Mouse (Mus musculus): Measurements from ENCODE around the gene Fgfr2. TPM values are rescaled to one million over a fixed set of nuclear protein-coding genes. Genes with fewer than 3 reads are reported as not detected.

The Fgfr2 gene
- polyA plus RNA-seq, 1 experiment, result 14.7 TPM

DNA sequence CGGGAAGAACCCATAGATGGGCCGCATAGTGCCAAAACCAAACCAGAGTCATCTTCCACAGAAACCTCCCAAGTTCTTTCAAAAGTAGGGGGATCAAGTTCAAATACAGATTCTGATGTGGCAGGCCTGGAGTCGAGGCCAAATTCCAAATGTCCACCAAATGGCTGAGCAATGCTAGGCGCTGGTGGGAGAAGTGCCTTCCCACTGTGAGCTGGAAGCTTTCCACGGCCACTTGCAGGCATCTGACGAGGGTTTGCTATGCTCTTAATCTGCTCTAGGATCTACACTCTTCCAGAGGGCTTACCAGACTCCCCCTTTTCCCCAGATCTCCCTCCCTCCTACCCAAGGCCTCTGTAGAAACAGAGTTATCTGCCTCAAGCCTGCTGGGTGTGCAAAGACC is 376.1 kb downstream of the Fgfr2 start:
- Histone ChIP-seq H3K27ac (ENCODE audit: insufficient read depth, low read depth, low read length) (no peak overlapping the region), H3K4me1 (ENCODE audit: control insufficient read depth, insufficient read depth, insufficient read length, low read length) (peaks cover 11% of the 10 kb centered on the region), H3K4me3 (ENCODE audit: low read depth, low read length) (no peak overlapping the region), H3K27me3 (ENCODE audit: control insufficient read depth, insufficient read depth, low read length) (no peaks in the 10 kb centered on the region), H3K36me3 (ENCODE audit: control insufficient read depth, insufficient read depth, low read length) (peaks cover 10% of the 10 kb centered on the region)
- WGBS, result 85% methylated on average over 6 of the region's 6 CpGs
- TF ChIP-seq CTCF (IDR thresholded peaks at IDR 0.05; ENCODE audit: extremely low read depth, insufficient read length, insufficient replicate concordance, low read depth, low read length) (no peak), POLR2A (IDR thresholded peaks at IDR 0.05; ENCODE audit: low read depth, low read length) (no peak)

DNA sequence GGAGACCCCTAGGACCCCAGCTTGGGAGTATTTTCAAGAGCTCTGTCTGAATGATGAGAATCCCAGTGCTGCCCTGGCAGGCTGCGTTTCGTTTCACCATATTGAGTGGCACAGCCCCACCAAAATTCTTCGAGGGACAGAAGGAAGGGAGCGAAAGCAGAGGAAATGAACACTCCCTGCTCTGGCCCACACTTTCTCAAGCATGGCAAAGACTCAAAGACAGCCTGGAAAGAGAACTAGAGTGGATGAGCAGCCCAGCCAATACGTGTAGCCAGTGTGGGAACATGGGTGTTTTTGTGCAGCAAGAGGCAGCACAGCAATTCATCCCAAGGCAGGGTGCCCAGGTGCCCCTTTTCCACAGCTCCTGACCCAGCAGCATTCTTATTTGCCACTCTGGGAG is 380.2 kb downstream of the Fgfr2 start:
- peaks cover 7% of the 10 kb centered on the region for H3K4me1 ChIP-seq (ENCODE audit: control insufficient read depth, insufficient read depth, insufficient read length, low read length)
- TF ChIP-seq POLR2A (IDR thresholded peaks at IDR 0.05; ENCODE audit: low read depth, low read length) (no peak), CTCF (IDR thresholded peaks at IDR 0.05; ENCODE audit: extremely low read depth, insufficient read length, insufficient replicate concordance, low read depth, low read length) (no peak)
- WGBS, result 51% methylated on average over 5 of the region's 5 CpGs
- no peak overlapping the region for H3K27ac ChIP-seq (ENCODE audit: insufficient read depth, low read depth, low read length)
- H3K27me3 ChIP-seq (ENCODE audit: control insufficient read depth, insufficient read depth, low read length), result no peaks in the 10 kb centered on the region
- no peak overlapping the region for H3K4me3 ChIP-seq (ENCODE audit: low read depth, low read length)
- H3K36me3 ChIP-seq (ENCODE audit: control insufficient read depth, insufficient read depth, low read length), result peaks cover 10% of the 10 kb centered on the region

DNA sequence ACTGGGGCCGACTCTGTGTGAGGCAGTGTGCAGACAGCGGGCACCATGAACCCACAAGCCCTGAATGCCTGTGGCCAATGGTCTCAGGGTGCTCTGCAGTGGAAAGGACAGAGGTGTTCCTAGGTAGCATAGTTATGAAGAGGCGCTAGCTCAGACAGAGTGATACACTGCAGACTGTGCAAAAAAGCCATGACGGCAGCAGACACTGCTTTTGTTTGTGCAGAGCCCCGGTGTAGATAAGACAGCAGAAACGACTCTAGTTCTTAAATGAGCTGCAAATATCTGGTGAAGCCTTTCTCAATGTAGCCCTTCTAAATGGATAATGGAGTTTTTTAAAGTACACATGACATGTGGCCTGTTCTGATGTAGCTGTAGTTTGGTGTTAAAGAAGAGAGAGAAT is 383.3 kb downstream of the Fgfr2 start:
- Histone ChIP-seq H3K27ac (ENCODE audit: insufficient read depth, low read depth, low read length) (no peak overlapping the region), H3K4me3 (ENCODE audit: low read depth, low read length) (no peak overlapping the region), H3K4me1 (ENCODE audit: control insufficient read depth, insufficient read depth, insufficient read length, low read length) (peaks cover 24% of the 10 kb centered on the region), H3K27me3 (ENCODE audit: control insufficient read depth, insufficient read depth, low read length) (no peaks in the 10 kb centered on the region), H3K36me3 (ENCODE audit: control insufficient read depth, insufficient read depth, low read length) (peaks cover 11% of the 10 kb centered on the region)
- WGBS, result 75% methylated on average over 6 of the region's 6 CpGs
- TF ChIP-seq CTCF (IDR thresholded peaks at IDR 0.05; ENCODE audit: extremely low read depth, insufficient read length, insufficient replicate concordance, low read depth, low read length), result no peak
- TF ChIP-seq POLR2A (IDR thresholded peaks at IDR 0.05; ENCODE audit: low read depth, low read length), result no peak

DNA sequence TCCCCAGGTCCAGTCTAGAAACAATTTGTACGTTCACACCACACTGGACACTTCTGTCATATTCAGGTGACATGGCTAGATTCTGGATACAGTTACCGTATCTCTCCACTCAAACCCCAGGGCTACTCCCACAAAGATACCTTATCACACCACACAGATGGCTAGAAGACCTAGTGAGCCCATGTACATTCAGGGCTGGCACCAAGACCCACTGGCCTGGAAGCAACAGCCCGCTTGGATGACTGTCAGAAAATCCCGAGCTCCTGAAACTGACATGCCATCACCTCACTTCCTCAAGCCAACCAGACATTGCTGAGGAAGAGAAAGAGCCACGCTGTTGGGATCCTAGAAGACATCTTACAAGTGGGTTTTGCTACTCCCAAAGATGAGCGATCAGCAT is 384.3 kb downstream of the Fgfr2 start:
- Histone ChIP-seq H3K27me3 (ENCODE audit: control insufficient read depth, insufficient read depth, low read length) (no peaks in the 10 kb centered on the region), H3K4me3 (ENCODE audit: low read depth, low read length) (no peak overlapping the region), H3K4me1 (ENCODE audit: control insufficient read depth, insufficient read depth, insufficient read length, low read length) (peaks cover 32% of the 10 kb centered on the region), H3K36me3 (ENCODE audit: control insufficient read depth, insufficient read depth, low read length) (peaks cover 13% of the 10 kb centered on the region), H3K27ac (ENCODE audit: insufficient read depth, low read depth, low read length) (no peak overlapping the region)
- TF ChIP-seq POLR2A (IDR thresholded peaks at IDR 0.05; ENCODE audit: low read depth, low read length), result no peak
- no peak for TF ChIP-seq CTCF (IDR thresholded peaks at IDR 0.05; ENCODE audit: extremely low read depth, insufficient read length, insufficient replicate concordance, low read depth, low read length)
- WGBS, result 90% methylated on average over 6 of the region's 6 CpGs

DNA sequence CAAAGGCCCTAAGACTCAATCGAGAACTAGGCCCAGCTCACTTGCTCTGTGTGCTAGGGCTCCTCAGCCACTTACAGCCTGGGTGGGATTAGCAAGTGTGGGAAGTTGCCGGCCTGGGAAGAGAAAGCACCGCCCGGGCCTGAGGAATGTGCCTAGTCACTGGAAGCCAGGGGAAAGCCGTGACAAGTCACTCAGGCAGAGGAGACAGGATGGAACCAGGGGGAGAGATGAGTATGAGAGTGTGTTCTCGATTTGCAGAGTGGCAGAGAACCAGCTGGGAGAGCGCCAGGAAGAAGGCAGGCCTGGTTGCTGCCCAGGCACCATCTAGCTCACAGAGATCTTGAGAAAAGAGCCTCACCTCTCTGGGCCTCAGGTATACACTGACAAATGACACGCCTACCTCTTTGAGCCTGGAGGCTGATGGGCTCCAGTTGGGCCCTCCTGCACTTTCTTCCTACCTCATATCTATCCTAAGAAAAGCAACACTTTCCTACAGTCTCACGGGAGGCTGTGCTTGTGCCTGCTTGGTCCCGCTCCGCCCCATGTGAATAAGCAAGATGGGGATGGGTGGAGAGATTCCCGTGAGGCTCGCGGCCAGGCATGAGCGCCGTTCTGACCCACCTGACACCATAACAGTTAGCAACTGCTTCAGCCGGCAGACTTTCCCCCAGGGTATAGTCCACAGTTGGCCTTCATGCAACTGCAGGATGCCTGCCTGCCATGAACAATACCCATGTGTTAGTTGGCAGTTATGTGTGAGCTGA is 386.9 kb downstream of the Fgfr2 start:
- peak overlapping the region; percentile 42; the same call in 1 of the 2 replicates for H3K27ac ChIP-seq (ENCODE audit: insufficient read depth, low read depth, low read length)
- H3K4me3 ChIP-seq (ENCODE audit: low read depth, low read length), result no peak overlapping the region
- no peaks in the 10 kb centered on the region for H3K27me3 ChIP-seq (ENCODE audit: control insufficient read depth, insufficient read depth, low read length)
- peaks cover 11% of the 10 kb centered on the region for H3K36me3 ChIP-seq (ENCODE audit: control insufficient read depth, insufficient read depth, low read length)
- WGBS, result 57% methylated on average over 17 of the region's 17 CpGs
- TF ChIP-seq CTCF (IDR thresholded peaks at IDR 0.05; ENCODE audit: extremely low read depth, insufficient read length, insufficient replicate concordance, low read depth, low read length) (no peak), POLR2A (IDR thresholded peaks at IDR 0.05; ENCODE audit: low read depth, low read length) (no peak)
- H3K4me1 ChIP-seq (ENCODE audit: control insufficient read depth, insufficient read depth, insufficient read length, low read length), result peaks cover 31% of the 10 kb centered on the region

DNA sequence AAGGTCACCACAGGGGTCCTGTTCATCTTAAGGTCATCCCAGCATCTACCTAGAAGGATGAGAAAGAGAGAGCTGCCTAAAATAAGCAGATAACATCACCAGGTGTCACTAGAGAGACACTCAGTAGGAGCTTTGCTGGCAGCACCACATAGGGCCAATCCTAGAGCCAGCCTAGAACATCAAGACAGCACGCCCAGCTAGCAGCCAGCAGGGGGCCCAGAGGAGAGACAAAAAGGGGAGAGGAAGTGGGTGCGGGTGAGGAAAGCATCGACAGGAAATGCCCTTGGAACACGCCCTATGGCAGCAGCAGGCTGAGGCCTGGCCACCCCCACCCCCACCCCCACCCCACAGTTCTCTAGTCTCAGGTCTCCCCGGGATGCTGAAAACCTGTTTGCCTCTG is 388.0 kb downstream of the Fgfr2 start:
- H3K4me3 ChIP-seq (ENCODE audit: low read depth, low read length), result no peak overlapping the region
- H3K36me3 ChIP-seq (ENCODE audit: control insufficient read depth, insufficient read depth, low read length), result peaks cover 10% of the 10 kb centered on the region; the same call in 1 of the 2 replicates
- no peak for TF ChIP-seq POLR2A (IDR thresholded peaks at IDR 0.05; ENCODE audit: low read depth, low read length)
- TF ChIP-seq CTCF (IDR thresholded peaks at IDR 0.05; ENCODE audit: extremely low read depth, insufficient read length, insufficient replicate concordance, low read depth, low read length), result peak; percentile 68
- 28% methylated on average over 5 of the region's 5 CpGs for WGBS
- H3K4me1 ChIP-seq (ENCODE audit: control insufficient read depth, insufficient read depth, insufficient read length, low read length), result peaks cover 37% of the 10 kb centered on the region
- peak overlapping the region; percentile 41; the same call in 1 of the 2 replicates for H3K27ac ChIP-seq (ENCODE audit: insufficient read depth, low read depth, low read length)
- H3K27me3 ChIP-seq (ENCODE audit: control insufficient read depth, insufficient read depth, low read length), result no peaks in the 10 kb centered on the region

DNA sequence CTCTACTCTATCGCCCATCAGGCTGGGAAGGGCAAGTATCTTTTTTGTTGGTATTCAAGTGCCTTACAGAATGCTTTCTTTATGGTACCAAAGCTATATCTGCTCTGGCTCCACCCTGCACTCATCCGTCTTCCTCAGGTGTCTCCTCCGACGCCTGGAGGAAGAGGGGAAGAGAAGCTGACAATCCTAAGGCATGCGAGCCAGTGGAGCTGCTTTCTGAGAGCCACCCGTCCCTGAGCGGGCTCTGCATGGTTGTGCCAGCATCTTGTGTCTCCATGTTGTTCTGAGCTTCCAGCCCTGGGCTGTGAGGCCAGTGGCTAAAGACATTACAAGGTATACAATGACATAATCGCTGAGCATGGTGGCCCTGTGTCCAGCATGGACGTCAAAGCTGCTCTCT is 388.9 kb downstream of the Fgfr2 start:
- no peaks in the 10 kb centered on the region for H3K27me3 ChIP-seq (ENCODE audit: control insufficient read depth, insufficient read depth, low read length)
- WGBS, result 91% methylated on average over 9 of the region's 9 CpGs
- no peak for TF ChIP-seq CTCF (IDR thresholded peaks at IDR 0.05; ENCODE audit: extremely low read depth, insufficient read length, insufficient replicate concordance, low read depth, low read length)
- no peak for TF ChIP-seq POLR2A (IDR thresholded peaks at IDR 0.05; ENCODE audit: low read depth, low read length)
- H3K4me3 ChIP-seq (ENCODE audit: low read depth, low read length), result no peak overlapping the region
- peaks cover 45% of the 10 kb centered on the region for H3K4me1 ChIP-seq (ENCODE audit: control insufficient read depth, insufficient read depth, insufficient read length, low read length)
- peak overlapping the region; percentile 41; the same call in 1 of the 2 replicates for H3K27ac ChIP-seq (ENCODE audit: insufficient read depth, low read depth, low read length)
- peaks cover 8% of the 10 kb centered on the region; the same call in 1 of the 2 replicates for H3K36me3 ChIP-seq (ENCODE audit: control insufficient read depth, insufficient read depth, low read length)

Data from small intestine, adult 2 months (tissue).